In the genomic region with DNA sequence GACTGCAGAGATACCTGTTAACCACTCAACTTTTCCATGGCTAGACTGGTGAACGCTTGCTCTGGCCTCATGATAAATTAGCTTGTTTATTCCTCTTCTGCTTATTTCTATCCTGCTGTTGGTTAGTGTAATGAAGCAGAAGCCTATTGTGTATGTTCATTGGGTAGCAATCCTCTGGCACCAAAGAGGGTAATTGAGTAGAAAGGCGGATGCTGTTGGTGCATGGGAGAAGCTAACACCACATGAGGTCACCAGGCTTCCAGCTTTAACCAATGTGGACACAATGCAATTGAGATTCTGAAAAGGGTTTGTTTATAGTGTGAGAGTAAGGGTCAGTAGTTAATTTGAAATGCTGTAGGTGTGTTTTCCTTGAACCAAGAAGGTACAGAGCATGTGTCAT, we compare ENCODE assay signal across 14 mouse cellular contexts. TPM values are rescaled to one million over a fixed set of nuclear protein-coding genes. Genes with fewer than 3 reads are reported as not detected.
DNase-seq lines count a peak whose midpoint lies in the region; ATAC-seq lines count a peak whose summit lies in the region.
"Had no signal": no experiment of that assay in that cellular context is flagged by ENCODE, and none has a peak within 500 bp of the region (broad histone marks: within the 10 kb centered on the region; RNA-seq: fewer than 3 reads in every experiment).

No protein-coding gene starts in this region.

- WGBS in forebrain, embryonic 10.5 days: 18% methylated on average over 2 of the region's 2 CpGs
- 18% methylated on average over 2 of the region's 2 CpGs for WGBS in hindbrain, embryonic 16.5 days

- H3K4me3 ChIP-seq in forebrain, embryonic 10.5 days: no peak overlapping the region
- H3K4me3 ChIP-seq in hindbrain, embryonic 16.5 days (ENCODE audit: low read length): no peak overlapping the region
- H3K4me3 ChIP-seq: heart, embryonic 15.5 days; intestine, embryonic 15.5 days; liver, embryonic 13.5 days had no signal

- peaks cover 52% of the 10 kb centered on the region for H3K4me1 ChIP-seq in forebrain, embryonic 10.5 days
- no peaks in the 10 kb centered on the region for H3K4me1 ChIP-seq in hindbrain, embryonic 16.5 days (ENCODE audit: control insufficient read depth, insufficient read depth, low read depth, low read length)
- H3K4me1 ChIP-seq: intestine, embryonic 15.5 days; liver, embryonic 13.5 days had no signal

- H3K4me2 ChIP-seq in hindbrain, embryonic 16.5 days (ENCODE audit: low read length): no peak overlapping the region
- H3K4me2 ChIP-seq: heart, embryonic 15.5 days; intestine, embryonic 15.5 days; liver, embryonic 13.5 days had no signal

- intact Hi-C loops in gastrocnemius, postnatal 36 days (cut with DNase I): no loop called here

- peak; percentile 9 to 17 for DNase-seq in cerebellum, postnatal 10 days
- no peak for DNase-seq in cerebellum, postnatal 25 days
- peak; percentile 68 for DNase-seq in forebrain, embryonic 10.5 days (ENCODE audit: extremely low spot score, low spot score)
- DNase-seq in gastrocnemius, postnatal 36 days: no peak
- DNase-seq in heart, adult 18-20 months: no peak
- DNase-seq in kidney, postnatal 10 days: no peak
- DNase-seq: cerebellum, adult 8-10 months; gastrocnemius, postnatal 10 days; liver, embryonic 13.5 days; lung, postnatal 4 days had no signal

- H3K27ac ChIP-seq in forebrain, embryonic 10.5 days: peak overlapping the region; percentile 35; the same call in 1 of the 2 replicates
- H3K27ac ChIP-seq in hindbrain, embryonic 16.5 days (ENCODE audit: low read depth, low read length): no peak overlapping the region
- H3K27ac ChIP-seq: heart, embryonic 15.5 days; intestine, embryonic 15.5 days; liver, embryonic 13.5 days had no signal

- H3K9ac ChIP-seq in hindbrain, embryonic 16.5 days (ENCODE audit: low read depth, low read length): no peak overlapping the region
- H3K9ac ChIP-seq: heart, embryonic 15.5 days; intestine, embryonic 15.5 days; liver, embryonic 13.5 days had no signal

- H3K36me3 ChIP-seq in forebrain, embryonic 10.5 days (replicated peaks): peaks cover 5% of the 10 kb centered on the region; the same call in 1 of the 2 replicates
- H3K36me3 ChIP-seq in hindbrain, embryonic 16.5 days (ENCODE audit: control insufficient read depth, insufficient read depth, low read length): no peaks in the 10 kb centered on the region
- H3K36me3 ChIP-seq: heart, embryonic 15.5 days; intestine, embryonic 15.5 days; liver, embryonic 13.5 days had no signal

- ATAC-seq in CD4-positive, CD25-positive, alpha-beta regulatory T cell, adult 4 months: peak; percentile 49
- peak; percentile 89 for ATAC-seq in hindbrain, embryonic 16.5 days
- ATAC-seq: intestine, embryonic 15.5 days had no signal

- no peaks in the 10 kb centered on the region for H3K9me3 ChIP-seq in forebrain, embryonic 10.5 days
- no peaks in the 10 kb centered on the region for H3K9me3 ChIP-seq in hindbrain, embryonic 16.5 days (ENCODE audit: control insufficient read depth, low read length)
- H3K9me3 ChIP-seq: heart, embryonic 15.5 days; intestine, embryonic 15.5 days; liver, embryonic 13.5 days had no signal

- H3K27me3 ChIP-seq in forebrain, embryonic 10.5 days (ENCODE audit: poor library complexity, severe bottlenecking): peaks cover 82% of the 10 kb centered on the region
- H3K27me3 ChIP-seq in hindbrain, embryonic 16.5 days (replicated peaks; ENCODE audit: control insufficient read depth, insufficient read depth, low read length): no peaks in the 10 kb centered on the region
- H3K27me3 ChIP-seq: heart, embryonic 15.5 days; intestine, embryonic 15.5 days; liver, embryonic 13.5 days had no signal

RNA-seq across cellular contexts. Expression of a gene that starts 12.5 kb away (rescaled TPM):
- polyA plus RNA-seq in CD4-positive, CD25-positive, alpha-beta regulatory T cell, adult 4 months (2017; shearing (Covaris generic)): 100 to 1,000 TPM in 1 of 2 experiments, 10 to 100 TPM in 1; 95.4 to 103 TPM
- polyA plus RNA-seq in forebrain, embryonic 10.5 days (2016; fragmentation: Nextera tagmentation; extraction: Ambion mirVana): 111 and 114 TPM in 2 replicates
- 67.8 and 83.9 TPM in 2 replicates for polyA plus RNA-seq in hindbrain, embryonic 16.5 days (2015; fragmentation: Nextera tagmentation; extraction: Ambion mirVana)
- 10 to 100 TPM; 14.5 to 17.4 TPM for total RNA-seq in gastrocnemius, postnatal 36 days (2021)
- 10 to 100 TPM; 38.7 to 44.8 TPM for total RNA-seq in heart, adult 18-20 months (2021)

Comparison
In these comparisons a context has a peak if more than half of its experiments do, and no peak if none do; other contexts are left out.
1. DNase-seq: peak in cerebellum, postnatal 10 days (2 of 2) and forebrain, embryonic 10.5 days (single experiment); none in cerebellum, postnatal 25 days (0 of 2), gastrocnemius, postnatal 36 days (0 of 2), heart, adult 18-20 months (0 of 2) and kidney, postnatal 10 days (single experiment).